Mouse (Mus musculus) cerebellum, postnatal 10 days (tissue): ENCODE results near the gene Tmem266.

ENCODE experiments used
- DNase-seq, 2 experiments: peaks; one replicate each; pipeline ENCODE4 v3.0.0; 2021; ENCODE audit warnings: mixed read lengths in 2 of 2

Tmem266 gene

GRCm38 (mm10) chr9:55326515-55327233 lies at the start of gene Tmem266, which contains the start of gene Nrg4:
Gene Tmem266 (plus strand): TSS chr9:55326913.
Gene Nrg4 (minus strand): TSS chr9:55326844.
- peak; percentile 94 to 95 for DNase-seq

- peak; percentile 41 to 43 for DNase-seq
Observed at GRCm38 (mm10) chr9:55277562-55277961, 49.2 kb upstream of the Tmem266 start.

- no peak for DNase-seq
Observed at GRCm38 (mm10) chr9:55279114-55279825, 47.4 kb upstream of the Tmem266 start.

DNA sequence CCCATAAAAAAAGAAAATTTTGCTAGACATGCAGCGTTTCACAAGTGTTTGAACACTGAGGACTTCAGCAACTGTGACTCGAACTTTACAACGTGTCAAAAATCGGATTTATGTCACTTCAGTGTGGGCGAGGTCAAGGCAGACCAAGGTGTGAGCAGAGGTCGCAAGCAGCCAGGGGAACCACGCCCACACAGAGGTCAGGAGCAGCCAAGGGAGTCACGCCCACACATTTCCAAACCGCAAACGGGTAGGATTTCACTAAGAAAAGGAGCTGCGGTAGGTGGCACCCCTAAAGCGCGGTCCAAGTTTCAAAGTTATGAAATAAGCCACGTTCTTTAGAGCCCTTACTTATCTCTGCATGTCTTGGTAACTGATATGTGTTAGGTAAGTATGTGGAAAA lies 43.2 kb upstream of the Tmem266 start:
- no peak for DNase-seq

GRCm38 (mm10) chr9:55285197-55285596 lies 41.5 kb upstream of the Tmem266 start:
- DNase-seq, result no peak

- no peak for DNase-seq
Observed at GRCm38 (mm10) chr9:55289475-55290198, 37.1 kb upstream of the Tmem266 start.

GRCm38 (mm10) chr9:55291966-55292365 lies 34.7 kb upstream of the Tmem266 start:
- DNase-seq, result no peak

DNA sequence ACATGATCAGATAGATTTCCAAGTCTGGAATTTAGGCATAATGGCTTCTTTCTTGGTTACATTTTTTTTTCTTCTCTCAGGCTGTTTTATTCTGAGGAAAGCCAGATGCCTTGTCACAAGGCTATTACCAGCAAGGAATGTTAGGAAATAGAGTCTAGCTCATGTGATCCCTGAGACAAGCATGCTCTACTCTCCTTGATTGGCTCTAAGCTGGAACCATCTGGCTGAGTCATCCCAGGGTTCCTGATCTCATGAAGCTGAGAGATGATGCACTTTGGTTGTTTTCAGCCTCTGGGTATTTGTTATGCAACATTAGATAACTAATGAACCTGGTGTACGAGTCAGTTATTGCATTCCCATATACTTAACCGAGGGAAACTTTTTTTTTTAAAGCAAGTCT lies 30.5 kb upstream of the Tmem266 start:
- DNase-seq, result no peak

DNA sequence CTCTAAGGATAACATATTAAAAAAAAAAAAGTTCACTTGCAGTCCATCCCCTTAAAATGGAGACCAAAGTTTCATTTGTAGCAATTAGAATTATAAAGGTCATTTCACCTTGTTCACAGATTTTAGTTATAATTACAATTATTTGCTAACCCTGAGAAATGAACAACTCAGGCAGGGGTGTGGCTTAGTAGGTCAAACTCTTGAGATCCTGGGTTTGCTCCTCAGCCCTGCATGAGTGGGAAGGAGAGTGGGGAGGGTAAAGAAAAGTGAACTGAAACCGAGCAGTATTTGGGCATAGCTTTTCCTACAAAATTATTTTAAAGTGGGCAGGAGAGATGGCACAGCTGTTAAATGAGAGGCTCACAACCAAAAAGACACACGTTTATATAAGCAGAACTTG lies 19.6 kb upstream of the Tmem266 start:
- no peak for DNase-seq

GRCm38 (mm10) chr9:55307557-55307956 lies 19.2 kb upstream of the Tmem266 start:
- DNase-seq, result no peak

- no peak for DNase-seq
Observed at GRCm38 (mm10) chr9:55308455-55308854, 18.3 kb upstream of the Tmem266 start.

DNA sequence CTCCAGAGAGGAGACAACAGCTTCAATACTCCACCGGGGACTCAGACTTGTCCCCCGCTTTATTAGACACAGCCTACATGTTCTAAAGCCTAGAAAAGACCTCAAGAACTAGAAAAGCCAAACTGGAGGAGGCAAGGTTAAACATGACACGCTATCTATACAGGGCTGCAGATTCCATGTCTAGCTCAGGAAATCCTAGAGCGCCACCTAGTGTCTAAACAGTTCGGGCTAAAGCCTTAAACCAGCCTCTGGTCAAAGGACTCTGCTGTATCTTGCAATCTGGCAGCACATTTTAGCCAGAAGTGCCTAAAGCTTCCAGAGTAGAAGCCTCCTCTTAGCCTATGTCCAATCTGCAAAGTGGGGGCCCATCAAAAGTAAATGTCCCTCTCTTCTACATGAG lies 15.2 kb upstream of the Tmem266 start:
- peak; percentile 89 to 95 for DNase-seq

GRCm38 (mm10) chr9:55313619-55314261 lies 13.0 kb upstream of the Tmem266 start:
- no peak for DNase-seq

- DNase-seq, result no peak
Observed at GRCm38 (mm10) chr9:55322641-55323040, 4.1 kb upstream of the Tmem266 start.

- DNase-seq, result peak; percentile 40 to 47
Observed at GRCm38 (mm10) chr9:55324085-55324484, 2.6 kb upstream of the Tmem266 start.

- DNase-seq, result peak; percentile 60 to 78
Observed at GRCm38 (mm10) chr9:55324516-55324915, 2.2 kb upstream of the Tmem266 start.

DNA sequence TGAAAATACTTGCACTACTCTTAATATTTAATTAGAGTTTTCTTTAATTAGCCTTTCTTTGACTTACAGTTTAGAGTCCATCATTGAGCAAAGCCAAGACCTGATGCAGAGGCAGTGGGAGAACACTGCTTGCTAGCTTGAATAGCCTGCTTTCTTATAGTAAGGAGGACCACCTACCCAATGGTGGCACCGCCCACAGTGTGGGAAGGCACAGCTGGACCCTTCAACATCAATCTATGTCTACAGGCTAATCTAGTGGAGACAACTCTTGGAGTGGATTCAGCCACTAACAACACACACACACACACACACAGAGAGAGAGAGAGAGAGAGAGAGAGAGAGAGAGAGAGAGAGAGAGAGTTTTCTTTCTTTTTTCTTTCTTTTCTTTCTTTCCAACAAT lies 1.7 kb upstream of the Tmem266 start:
- DNase-seq, result peak; percentile 73 to 76

- DNase-seq, result peak in 1 of 2 experiments; percentile 33
Observed at GRCm38 (mm10) chr9:55325564-55326514, 874 bp upstream of the Tmem266 start.

DNA sequence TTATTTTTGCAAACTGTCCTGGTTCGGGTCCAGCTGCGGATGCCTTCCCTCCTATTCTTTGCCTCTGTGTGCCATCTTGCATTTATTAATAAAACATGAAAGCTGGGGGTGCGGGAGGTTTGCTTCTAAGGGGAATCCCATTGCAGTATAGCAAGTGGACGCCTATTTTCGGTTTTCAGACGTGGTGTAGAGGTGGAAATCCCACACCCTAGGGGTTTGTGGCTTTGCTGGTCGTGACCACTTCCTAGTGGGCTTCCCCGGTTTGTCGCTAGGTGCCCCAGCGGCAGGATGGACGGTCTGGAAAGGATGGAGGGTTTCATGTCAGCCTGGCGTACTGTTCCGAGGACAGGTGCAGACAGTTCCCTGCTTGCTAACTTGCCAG lies 512 bp downstream of the Tmem266 start:
- peak in 1 of 2 experiments; percentile 57 for DNase-seq

DNA sequence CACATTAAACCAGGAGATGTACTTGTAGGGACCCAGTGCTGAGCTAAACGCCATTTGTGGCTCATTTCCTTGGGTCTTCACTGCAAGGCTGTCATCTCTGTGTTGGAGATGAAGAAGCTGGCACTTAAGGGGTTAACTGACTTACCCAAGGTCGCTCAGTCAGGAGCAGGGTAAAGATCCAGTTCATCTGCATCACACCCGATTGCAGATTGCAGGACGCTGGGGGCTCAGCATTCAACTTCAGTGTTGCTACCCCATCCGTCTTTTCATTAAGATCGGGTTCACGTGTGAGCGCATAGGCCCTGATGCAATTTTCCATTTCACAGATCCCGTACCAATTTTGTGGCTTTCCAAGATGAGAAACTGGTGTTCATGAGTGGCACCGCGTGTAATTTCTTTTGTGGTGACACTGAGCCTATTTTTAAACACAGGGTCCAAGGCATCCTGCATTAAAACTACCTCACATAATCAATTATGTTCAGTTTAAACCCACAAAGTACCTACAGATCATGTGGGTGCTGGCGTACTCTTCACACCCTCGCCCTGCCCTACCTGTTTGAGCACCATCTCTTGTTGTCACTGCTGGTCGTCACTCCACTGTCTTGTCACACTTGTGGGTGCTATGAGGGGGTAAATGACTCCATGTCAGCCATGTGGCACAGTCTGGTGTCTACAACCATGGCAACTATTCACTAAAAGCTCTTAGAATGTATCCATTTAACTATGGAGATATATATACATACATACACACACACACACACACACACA lies 1.6 kb downstream of the Tmem266 start:
- peak in 1 of 2 experiments; percentile 30 for DNase-seq

- DNase-seq, result no peak
Observed at GRCm38 (mm10) chr9:55329401-55329800, 2.7 kb downstream of the Tmem266 start.
